Mouse (Mus musculus) hindbrain, embryonic 16.5 days (tissue): ENCODE results near the gene Pole4. TPM values are rescaled to one million over a fixed set of nuclear protein-coding genes. Genes with fewer than 3 reads are reported as not detected.
"Not testable (repeated sequence)": the region's sequence is repeated elsewhere in the genome, so short reads cannot be mapped to it uniquely, and the experiment has no call there.

Experiments
- ATAC-seq: fragments of 200-750 bp; cut with Nextera tagmentation; 2 replicates; pipeline ENCODE4 v1.8.0; 2017; ENCODE audit warnings: moderate TSS enrichment, moderate library complexity
- H3K27ac ChIP-seq: fragments of 300-500 bp; sonication (generic); 2 replicates; pipeline ENCODE4 v1.5.1; 2014; ENCODE audit warnings: low read depth, mild to moderate bottlenecking, control low read depth, low read length, moderate library complexity
- H3K27me3 ChIP-seq: fragments of 300-500 bp; sonication (generic); replicated peaks from 2 replicates; pipeline ENCODE4 v1.6.1; 2014; ENCODE audit warnings: low read length; ENCODE audit not compliant: control insufficient read depth, insufficient read depth
- H3K36me3 ChIP-seq: fragments of 300-500 bp; sonication (generic); 2 replicates; pipeline ENCODE4 v1.6.1; 2014; ENCODE audit warnings: mild to moderate bottlenecking, low read length, moderate library complexity, mixed read lengths; ENCODE audit not compliant: control insufficient read depth, insufficient read depth
- H3K4me1 ChIP-seq: fragments of 300-500 bp; sonication (generic); 2 replicates; pipeline ENCODE4 v1.6.1; 2014; ENCODE audit warnings: low read depth, low read length; ENCODE audit not compliant: control insufficient read depth, insufficient read depth
- H3K4me2 ChIP-seq: fragments of 300-500 bp; sonication (generic); 2 replicates; pipeline ENCODE4 v1.6.1; 2014; ENCODE audit warnings: mild to moderate bottlenecking, low read length, control low read depth, moderate library complexity
- H3K4me3 ChIP-seq: fragments of 300-500 bp; sonication (generic); 2 replicates; pipeline ENCODE4 v1.5.1; 2014; ENCODE audit warnings: mild to moderate bottlenecking, low read length, control low read depth, moderate library complexity
- H3K9ac ChIP-seq: fragments of 300-500 bp; sonication (generic); 2 replicates; pipeline ENCODE4 v1.6.1; 2014; ENCODE audit warnings: low read depth, mild to moderate bottlenecking, control low read depth, low read length, moderate library complexity
- H3K9me3 ChIP-seq: fragments of 300-500 bp; sonication (generic); 2 replicates; pipeline ENCODE4 v1.6.1; 2014; ENCODE audit warnings: mild to moderate bottlenecking, low read length, moderate library complexity; ENCODE audit not compliant: control insufficient read depth
- WGBS: fragments of 180-500 bp; shearing (Covaris S2); extraction: QIAGEN DNeasy Blood & Tissue Kit; methylation state at CpG from one replicate; pipeline ENCODE4 v1.1.7; 2014; 5-methylcytosine and 5-hydroxymethylcytosine counted together
- polyA plus RNA-seq: library from polyadenylated mRNA; unstranded; fragments of >200 nt; fragmentation: Nextera tagmentation; extraction: Ambion mirVana; gene quantifications from 2 replicates; pipeline ENCODE4 v1.2.1, GENCODE M21; 2015

Pole4 gene
- polyA plus RNA-seq, 1 experiment from 2014 or later = 141 TPM

GRCm38 (mm10) chr6:82702593-82703017 lies 2.6 kb downstream of the Pole4 start:
- Histone ChIP-seq H3K9me3 (no peaks in the 10 kb centered on the region), H3K27ac (no peak overlapping the region), H3K4me2 (no peak overlapping the region), H3K9ac (no peak overlapping the region), H3K27me3 (no peaks in the 10 kb centered on the region), H3K36me3 (no peaks in the 10 kb centered on the region), H3K4me1 (peaks cover 8% of the 10 kb centered on the region; the same call in 1 of the 2 replicates), H3K4me3 (no peak overlapping the region)
- 29% methylated on average over 16 of the region's 16 CpGs for WGBS
- ATAC-seq = peak; percentile 74

GRCm38 (mm10) chr6:82701296-82701695 lies 3.9 kb downstream of the Pole4 start:
- H3K9me3 ChIP-seq = no peaks in the 10 kb centered on the region
- WGBS = 80% methylated on average over 6 of the region's 6 CpGs
- H3K4me3 ChIP-seq = no peak overlapping the region
- H3K4me1 ChIP-seq = peaks cover 8% of the 10 kb centered on the region; the same call in 1 of the 2 replicates
- no peaks in the 10 kb centered on the region for H3K36me3 ChIP-seq
- no peak overlapping the region for H3K4me2 ChIP-seq
- ATAC-seq = no peak
- no peak overlapping the region for H3K9ac ChIP-seq
- no peaks in the 10 kb centered on the region for H3K27me3 ChIP-seq
- H3K27ac ChIP-seq = no peak overlapping the region

- ATAC-seq = peak; percentile 64
- H3K27me3 ChIP-seq = no peaks in the 10 kb centered on the region
- H3K4me2 ChIP-seq = no peak overlapping the region
- no peaks in the 10 kb centered on the region for H3K9me3 ChIP-seq
- no peaks in the 10 kb centered on the region for H3K36me3 ChIP-seq
- WGBS = 8% methylated on average over 5 of the region's 5 CpGs
- no peak overlapping the region for H3K4me3 ChIP-seq
- H3K27ac ChIP-seq = peak overlapping the region; percentile 34; the same call in 1 of the 2 replicates
- H3K4me1 ChIP-seq = peaks cover 8% of the 10 kb centered on the region; the same call in 1 of the 2 replicates
- no peak overlapping the region for H3K9ac ChIP-seq
These were observed 5.3 kb downstream of the Pole4 start for GRCm38 (mm10) chr6:82699831-82700230.

- H3K27ac ChIP-seq = no peak overlapping the region
- peaks cover 10% of the 10 kb centered on the region for H3K4me1 ChIP-seq
- H3K4me3 ChIP-seq = no peak overlapping the region
- 94% methylated on average over 3 of the region's 3 CpGs for WGBS
- no peaks in the 10 kb centered on the region for H3K36me3 ChIP-seq
- H3K9me3 ChIP-seq = no peaks in the 10 kb centered on the region
- no peak for ATAC-seq
- no peak overlapping the region for H3K4me2 ChIP-seq
- no peaks in the 10 kb centered on the region for H3K27me3 ChIP-seq
- no peak overlapping the region for H3K9ac ChIP-seq
These were observed 8.4 kb downstream of the Pole4 start for GRCm38 (mm10) chr6:82696736-82697135.

GRCm38 (mm10) chr6:82694668-82695067 lies 10.5 kb downstream of the Pole4 start:
- ATAC-seq = no peak
- H3K4me2 ChIP-seq = peak overlapping the region; percentile 33
- H3K4me1 ChIP-seq = peaks cover 4% of the 10 kb centered on the region

GRCm38 (mm10) chr6:82689474-82689873 lies 15.7 kb downstream of the Pole4 start:
- no peak for ATAC-seq
- Histone ChIP-seq H3K27ac (no peak overlapping the region), H3K4me3 (no peak overlapping the region), H3K9me3 (no peaks in the 10 kb centered on the region), H3K4me1 (no peaks in the 10 kb centered on the region), H3K27me3 (no peaks in the 10 kb centered on the region), H3K4me2 (no peak overlapping the region), H3K36me3 (no peaks in the 10 kb centered on the region), H3K9ac (no peak overlapping the region)
- 91% methylated on average over 4 of the region's 4 CpGs for WGBS

More at GRCm38 (mm10) chr6:82694668-82695067, 10.5 kb downstream of the Pole4 start:
- H3K36me3 ChIP-seq = no peaks in the 10 kb centered on the region
- H3K27me3 ChIP-seq = no peaks in the 10 kb centered on the region
- H3K9ac ChIP-seq = no peak overlapping the region
- WGBS = 45% methylated on average over 13 of the region's 13 CpGs
- H3K4me3 ChIP-seq = no peak overlapping the region
- H3K27ac ChIP-seq = no peak overlapping the region
- no peaks in the 10 kb centered on the region for H3K9me3 ChIP-seq

GRCm38 (mm10) chr6:82688586-82688985 lies 16.6 kb downstream of the Pole4 start:
- not testable (repeated sequence) for H3K4me2 ChIP-seq, H3K27ac ChIP-seq, H3K4me1 ChIP-seq, H3K9ac ChIP-seq, H3K27me3 ChIP-seq, ATAC-seq, H3K9me3 ChIP-seq, H3K4me3 ChIP-seq, H3K36me3 ChIP-seq
- WGBS = 44% methylated on average over 5 of the region's 5 CpGs

- Histone ChIP-seq H3K4me2 (no peak overlapping the region), H3K4me1 (no peaks in the 10 kb centered on the region), H3K27ac (no peak overlapping the region), H3K4me3 (no peak overlapping the region), H3K27me3 (no peaks in the 10 kb centered on the region), H3K36me3 (no peaks in the 10 kb centered on the region), H3K9ac (no peak overlapping the region), H3K9me3 (no peaks in the 10 kb centered on the region)
- no peak for ATAC-seq
These were observed 21.0 kb downstream of the Pole4 start for GRCm38 (mm10) chr6:82684136-82684535.

GRCm38 (mm10) chr6:82679286-82679685 lies 25.9 kb downstream of the Pole4 start:
- not testable (repeated sequence) for H3K4me1 ChIP-seq, H3K27ac ChIP-seq, ATAC-seq, H3K27me3 ChIP-seq, H3K4me2 ChIP-seq, H3K4me3 ChIP-seq, H3K9ac ChIP-seq, H3K9me3 ChIP-seq, H3K36me3 ChIP-seq
- WGBS = 88% methylated on average over 2 of the region's 2 CpGs

GRCm38 (mm10) chr6:82677629-82678028 lies 27.5 kb downstream of the Pole4 start:
- not testable (repeated sequence) for H3K4me2 ChIP-seq, ATAC-seq, H3K27ac ChIP-seq, H3K27me3 ChIP-seq, H3K4me3 ChIP-seq, H3K4me1 ChIP-seq, H3K9ac ChIP-seq, H3K9me3 ChIP-seq, H3K36me3 ChIP-seq
- 80% methylated on average over 3 of the region's 3 CpGs for WGBS
